Mouse (Mus musculus) heart, embryonic 14.5 days (tissue): ENCODE measurements around the gene Ms4a1. TPM values are rescaled to one million over a fixed set of nuclear protein-coding genes. Genes with fewer than 3 reads are reported as not detected.
"Not testable (repeated sequence)": the region's sequence is repeated elsewhere in the genome, so short reads cannot be mapped to it uniquely, and the experiment has no call there.

ENCODE experiments used
- ATAC-seq: fragments of 200-750 bp; cut with Nextera tagmentation; 2 replicates; pipeline ENCODE4 v1.8.0; 2017; ENCODE audit warnings: low read depth, moderate TSS enrichment; ENCODE audit not compliant: insufficient number of reproducible peaks, insufficient read depth, low FRiP score
- H3K27ac ChIP-seq, 2 experiments: fragments of 200-500 bp in 1 of 2; fragments of 300-500 bp in 1 of 2; sonication (generic) in 1 of 2; replicated peaks in 1 of 2; 2 replicates each; pipeline ENCODE4 v1.5.1; 2012 to 2014; ENCODE audit warnings: low read depth in 2 of 2, low read length in 2 of 2, control low read depth in 1 of 2, mild to moderate bottlenecking in 1 of 2, mixed read lengths in 1 of 2; ENCODE audit not compliant: control insufficient read depth in 1 of 2, insufficient read depth in 1 of 2
- H3K27me3 ChIP-seq: fragments of 300-500 bp; sonication (generic); 2 replicates; pipeline ENCODE4 v1.6.1; 2014; ENCODE audit warnings: mild to moderate bottlenecking, low read length, control low read depth; ENCODE audit not compliant: control insufficient read depth, insufficient read depth
- H3K36me3 ChIP-seq: fragments of 300-500 bp; sonication (generic); 2 replicates; pipeline ENCODE4 v1.6.1; 2014; ENCODE audit warnings: mild to moderate bottlenecking, control low read depth, low read length, mixed read lengths; ENCODE audit not compliant: control insufficient read depth, insufficient read depth
- H3K4me1 ChIP-seq, 2 experiments: fragments of 200-500 bp in 1 of 2; fragments of 300-500 bp in 1 of 2; sonication (generic) in 1 of 2; 2 replicates each; pipeline ENCODE4 v1.6.1; 2012 to 2014; ENCODE audit warnings: low read length in 2 of 2, control low read depth in 1 of 2, mixed read lengths in 1 of 2; ENCODE audit not compliant: control insufficient read depth in 2 of 2, insufficient read depth in 2 of 2
- H3K4me2 ChIP-seq: fragments of 300-500 bp; sonication (generic); 2 replicates; pipeline ENCODE4 v1.6.1; 2014; ENCODE audit warnings: mild to moderate bottlenecking, low read length
- H3K4me3 ChIP-seq, 2 experiments: fragments of 200-500 bp in 1 of 2; fragments of 300-500 bp in 1 of 2; sonication (generic) in 1 of 2; 2 replicates each; pipeline ENCODE4 v1.5.1; 2012 to 2014; ENCODE audit warnings: low read length in 2 of 2, mild to moderate bottlenecking in 2 of 2, control low read depth in 1 of 2, low read depth in 1 of 2, moderate library complexity in 1 of 2; ENCODE audit not compliant: control insufficient read depth in 1 of 2, insufficient read depth in 1 of 2
- H3K9ac ChIP-seq: fragments of 300-500 bp; sonication (generic); 2 replicates; pipeline ENCODE4 v1.6.1; 2014; ENCODE audit warnings: mild to moderate bottlenecking, low read length
- H3K9me3 ChIP-seq: fragments of 300-500 bp; sonication (generic); 2 replicates; pipeline ENCODE4 v1.6.1; 2016; ENCODE audit warnings: low read length, control low read depth; ENCODE audit not compliant: control insufficient read depth
- WGBS: fragments of 180-500 bp; shearing (Covaris S2); extraction: QIAGEN DNeasy Blood & Tissue Kit; methylation state at CpG from one replicate; pipeline ENCODE4 v1.1.7; 2014; 5-methylcytosine and 5-hydroxymethylcytosine counted together
- polyA plus RNA-seq: library from polyadenylated mRNA; unstranded; fragments of >200 nt; fragmentation: Nextera tagmentation; extraction: Ambion mirVana; gene quantifications from 2 replicates; pipeline ENCODE4 v1.2.1, GENCODE M21; 2014

Ms4a1 gene
- polyA plus RNA-seq, 1 experiment from 2014 or later, result not detected

- 78% methylated on average over 3 of the region's 3 CpGs for WGBS
These were observed 14.2 kb upstream of the Ms4a1 start for GRCm38 (mm10) chr19:11280223-11280622.

DNA sequence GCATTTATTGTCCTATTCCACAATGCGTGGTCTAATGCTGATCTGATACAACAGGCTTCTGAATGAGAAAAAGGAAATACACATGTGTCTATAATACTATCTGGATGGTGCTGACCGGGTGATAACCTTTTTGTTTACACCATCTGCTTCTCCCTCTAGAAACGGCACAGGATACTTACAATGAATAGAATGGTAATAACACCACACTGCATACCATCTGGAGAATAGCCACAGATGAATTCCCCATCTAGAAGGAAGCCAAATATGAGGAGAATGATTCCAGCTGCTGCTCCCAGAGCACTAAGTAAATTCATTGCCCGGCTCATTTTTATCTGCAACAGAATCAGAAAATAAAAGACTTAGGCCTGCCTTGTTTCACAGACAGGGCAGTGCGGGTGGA is 10.4 kb upstream of the Ms4a1 start:
- Histone ChIP-seq H3K9ac (no peak overlapping the region), H3K27me3 (no peaks in the 10 kb centered on the region), H3K9me3 (no peaks in the 10 kb centered on the region), H3K27ac (no peak overlapping the region), H3K4me2 (no peak overlapping the region), H3K36me3 (no peaks in the 10 kb centered on the region), H3K4me3 (no peak overlapping the region), H3K4me1 (no peaks in the 10 kb centered on the region)
- ATAC-seq, result no peak
- WGBS, result 64% methylated on average over 5 of the region's 5 CpGs

More at GRCm38 (mm10) chr19:11280223-11280622, 14.2 kb upstream of the Ms4a1 start:
- H3K9ac ChIP-seq, result no peak overlapping the region
- no peaks in the 10 kb centered on the region for H3K9me3 ChIP-seq
- no peak overlapping the region for H3K4me3 ChIP-seq
- no peak for ATAC-seq
- H3K27me3 ChIP-seq, result no peaks in the 10 kb centered on the region
- H3K27ac ChIP-seq, result no peak overlapping the region
- H3K4me1 ChIP-seq, result no peaks in the 10 kb centered on the region
- no peak overlapping the region for H3K4me2 ChIP-seq
- no peaks in the 10 kb centered on the region for H3K36me3 ChIP-seq

GRCm38 (mm10) chr19:11266956-11267355 is 915 bp upstream of the Ms4a1 start:
- ATAC-seq, result no peak

DNA sequence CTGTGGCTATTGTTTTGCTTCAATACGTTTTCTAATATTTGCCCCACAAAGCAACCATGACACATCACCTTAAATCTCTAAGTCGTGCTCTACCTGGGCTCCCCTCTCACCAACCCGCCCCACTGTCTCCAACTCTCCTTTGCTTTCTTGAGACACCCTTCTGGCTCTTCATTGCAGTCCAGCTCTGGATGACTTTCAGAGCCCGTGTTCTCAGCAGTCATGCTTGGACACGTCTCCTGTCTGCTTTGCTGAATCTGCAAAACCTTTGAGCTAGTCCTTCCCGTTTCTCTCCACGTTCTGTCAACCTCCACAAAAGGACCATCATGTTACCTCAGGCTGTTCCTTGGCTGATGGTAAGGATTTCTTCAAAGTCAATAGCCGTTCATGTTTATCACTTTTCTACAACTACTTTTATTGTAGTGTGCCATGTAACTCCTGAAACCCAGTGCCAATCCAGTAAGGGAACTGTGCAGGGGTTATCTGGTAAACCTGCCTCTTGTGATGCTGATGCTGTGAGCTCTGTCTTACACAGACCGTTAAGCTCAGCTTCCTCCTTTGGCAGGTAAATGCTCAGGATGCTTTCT is 1.3 kb downstream of the Ms4a1 start:
- Histone ChIP-seq H3K9ac (no peak overlapping the region), H3K4me3 (no peak overlapping the region), H3K9me3 (no peaks in the 10 kb centered on the region), H3K36me3 (no peaks in the 10 kb centered on the region), H3K4me2 (no peak overlapping the region), H3K27ac (no peak overlapping the region), H3K4me1 (no peaks in the 10 kb centered on the region), H3K27me3 (no peaks in the 10 kb centered on the region)
- 75% methylated on average over 9 of the region's 9 CpGs for WGBS
- ATAC-seq, result no peak

More at GRCm38 (mm10) chr19:11266956-11267355, 915 bp upstream of the Ms4a1 start:
- no peak overlapping the region for H3K4me2 ChIP-seq
- no peak overlapping the region for H3K4me3 ChIP-seq
- no peaks in the 10 kb centered on the region for H3K27me3 ChIP-seq
- 71% methylated on average over 4 of the region's 4 CpGs for WGBS
- H3K27ac ChIP-seq, result no peak overlapping the region
- no peaks in the 10 kb centered on the region for H3K4me1 ChIP-seq
- H3K36me3 ChIP-seq, result no peaks in the 10 kb centered on the region
- H3K9me3 ChIP-seq, result no peaks in the 10 kb centered on the region
- H3K9ac ChIP-seq, result no peak overlapping the region

DNA sequence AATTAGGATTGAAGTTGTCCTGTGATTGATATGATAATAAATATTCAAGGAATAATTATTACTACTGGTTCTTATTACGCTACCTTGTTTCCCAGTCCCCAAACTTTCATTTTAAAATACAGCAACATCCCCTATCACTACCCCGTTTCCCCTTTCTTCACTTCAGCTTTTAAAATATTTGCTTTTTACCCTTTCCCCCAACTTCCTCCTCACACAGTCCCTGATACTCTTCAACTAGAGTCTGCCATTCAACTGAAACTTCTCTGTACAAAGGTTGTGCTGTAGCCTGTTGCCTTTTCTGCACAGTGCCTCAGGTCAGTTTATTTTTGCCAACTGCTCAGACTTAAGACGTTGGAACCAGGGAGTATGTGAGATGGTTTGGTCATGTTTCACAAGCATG is 2.5 kb downstream of the Ms4a1 start:
- Histone ChIP-seq H3K9me3 (no peaks in the 10 kb centered on the region), H3K27ac (no peak overlapping the region), H3K36me3 (no peaks in the 10 kb centered on the region), H3K4me3 (no peak overlapping the region), H3K9ac (no peak overlapping the region), H3K4me1 (no peaks in the 10 kb centered on the region), H3K27me3 (no peaks in the 10 kb centered on the region), H3K4me2 (no peak overlapping the region)
- WGBS, result 72% methylated on average over 3 of the region's 3 CpGs
- ATAC-seq, result no peak

GRCm38 (mm10) chr19:11262932-11263331 is 3.1 kb downstream of the Ms4a1 start:
- WGBS, result 55% methylated on average over 4 of the region's 4 CpGs
- H3K9ac ChIP-seq, H3K4me3 ChIP-seq, H3K9me3 ChIP-seq, H3K27me3 ChIP-seq, H3K36me3 ChIP-seq, H3K27ac ChIP-seq, H3K4me1 ChIP-seq, H3K4me2 ChIP-seq, ATAC-seq: not testable (repeated sequence)

DNA sequence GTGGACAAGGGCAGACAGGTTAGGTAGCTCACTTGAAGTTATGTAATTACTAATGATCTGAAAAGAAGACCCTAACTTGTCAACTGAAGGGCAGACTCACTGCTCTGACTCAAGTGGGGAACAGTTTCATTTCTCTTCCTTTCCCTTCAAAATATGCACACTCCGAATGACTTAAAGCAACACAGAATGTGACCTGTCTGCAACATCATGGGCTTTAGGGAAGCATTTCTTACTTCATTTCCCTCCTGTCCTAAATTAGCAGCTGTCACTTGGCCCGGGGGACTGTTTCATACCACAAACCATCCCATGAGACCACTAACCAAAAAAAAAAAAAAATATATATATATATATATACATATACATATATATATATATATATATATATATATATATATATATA is 4.5 kb downstream of the Ms4a1 start:
- Histone ChIP-seq H3K36me3 (no peaks in the 10 kb centered on the region), H3K4me3 (no peak overlapping the region), H3K9me3 (no peaks in the 10 kb centered on the region), H3K4me2 (no peak overlapping the region), H3K9ac (no peak overlapping the region), H3K27me3 (no peaks in the 10 kb centered on the region), H3K4me1 (no peaks in the 10 kb centered on the region), H3K27ac (no peak overlapping the region)
- 89% methylated on average over 2 of the region's 2 CpGs for WGBS
- ATAC-seq, result no peak

DNA sequence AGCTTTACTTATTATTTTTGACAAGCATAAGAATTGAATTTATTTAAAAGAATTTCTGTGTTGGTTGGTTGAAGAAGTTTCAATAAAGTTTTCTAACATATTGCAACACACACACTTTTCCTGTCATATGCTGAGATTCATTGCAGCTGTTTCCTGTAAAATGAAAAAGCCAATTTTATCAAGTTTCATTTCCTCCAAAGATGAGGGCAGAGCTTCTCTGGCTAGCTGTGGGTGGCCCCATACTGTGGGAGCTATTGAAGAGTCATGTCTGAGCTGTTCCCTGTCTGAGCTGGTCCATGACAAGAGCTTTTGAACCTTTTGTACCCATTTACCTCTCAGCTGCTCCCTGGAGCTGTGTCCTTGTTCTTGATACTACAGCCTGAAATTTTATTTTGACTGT is 21.8 kb downstream of the Ms4a1 start:
- no peaks in the 10 kb centered on the region for H3K27me3 ChIP-seq
- no peak overlapping the region for H3K27ac ChIP-seq
- no peaks in the 10 kb centered on the region for H3K36me3 ChIP-seq
- H3K9ac ChIP-seq, result no peak overlapping the region
- no peak overlapping the region for H3K4me2 ChIP-seq
- no peaks in the 10 kb centered on the region for H3K9me3 ChIP-seq
- no peak for ATAC-seq
- H3K4me1 ChIP-seq, result no peaks in the 10 kb centered on the region
- no peak overlapping the region for H3K4me3 ChIP-seq
